In the genomic region with DNA sequence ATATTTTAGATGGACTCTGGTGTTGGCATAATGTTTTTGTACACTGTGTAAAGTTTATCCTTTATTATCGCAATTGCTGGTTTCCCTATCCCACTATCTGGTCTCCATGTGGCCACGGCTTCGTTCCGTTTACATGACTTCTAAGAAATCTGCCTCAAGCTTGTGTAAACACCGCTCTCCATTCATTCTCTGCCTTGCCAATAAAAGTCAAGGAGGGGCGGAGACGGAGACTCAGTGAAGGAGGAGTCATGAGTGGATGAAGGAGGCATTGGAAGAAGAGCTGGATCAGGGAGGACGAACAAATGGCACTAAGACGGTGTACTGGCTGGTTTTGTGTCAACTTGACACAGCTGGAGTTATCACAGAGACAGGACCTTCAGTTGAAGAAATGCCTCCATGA, we compare ENCODE assay signal across 26 mouse cellular contexts. TPM values are rescaled to one million over a fixed set of nuclear protein-coding genes. Genes with fewer than 3 reads are reported as not detected.
A peak's percentile ranks its signal among the peaks of the same experiment; 100 is the strongest.
DNase-seq lines count a peak whose midpoint lies in the region; ATAC-seq and TF ChIP-seq lines count a peak whose summit lies in the region.
"Had no signal": no experiment of that assay in that cellular context is flagged by ENCODE, and none has a peak within 500 bp of the region (broad histone marks: within the 10 kb centered on the region; RNA-seq: fewer than 3 reads in every experiment).

No protein-coding gene starts in this region.

- H3K27ac ChIP-seq in intestine, embryonic 15.5 days: no peak overlapping the region
- no peak overlapping the region for H3K27ac ChIP-seq in lung, postnatal 0 days (ENCODE audit: low read length)
- H3K27ac ChIP-seq in stomach, embryonic 14.5 days (ENCODE audit: low read length): no peak overlapping the region
- H3K27ac ChIP-seq in layer of hippocampus, adult 2 months: no peak overlapping the region
- H3K27ac ChIP-seq in forebrain, embryonic 14.5 days (ENCODE audit: low read depth, low read length): no peak overlapping the region
- H3K27ac ChIP-seq: embryonic facial prominence, embryonic 13.5 days; forebrain, embryonic 12.5 days; heart, embryonic 13.5 days; left cerebral cortex, adult 2 months; liver, embryonic 13.5 days had no signal

- H3K4me2 ChIP-seq in intestine, embryonic 15.5 days (replicated peaks): no peak overlapping the region
- H3K4me2 ChIP-seq in lung, postnatal 0 days (replicated peaks; ENCODE audit: low read depth, low read length): no peak overlapping the region
- no peak overlapping the region for H3K4me2 ChIP-seq in stomach, embryonic 14.5 days (replicated peaks; ENCODE audit: low read depth, low read length)
- no peak overlapping the region for H3K4me2 ChIP-seq in forebrain, embryonic 14.5 days (ENCODE audit: low read length)
- H3K4me2 ChIP-seq: embryonic facial prominence, embryonic 13.5 days; forebrain, embryonic 12.5 days; heart, embryonic 13.5 days; liver, embryonic 13.5 days; midbrain, embryonic 11.5 days had no signal

- no peaks in the 10 kb centered on the region; the same call in 1 of the 2 replicates for H3K36me3 ChIP-seq in intestine, embryonic 15.5 days
- H3K36me3 ChIP-seq in lung, postnatal 0 days (ENCODE audit: insufficient read depth, low read length): peaks cover 3% of the 10 kb centered on the region; the same call in 1 of the 2 replicates
- H3K36me3 ChIP-seq in stomach, embryonic 14.5 days (ENCODE audit: control insufficient read depth, insufficient read depth, low read length): peaks cover 14% of the 10 kb centered on the region
- H3K36me3 ChIP-seq in forebrain, embryonic 14.5 days (ENCODE audit: control insufficient read depth, insufficient read depth, low read length): peaks cover 46% of the 10 kb centered on the region

- TF ChIP-seq EP300 in lung, postnatal 0 days (IDR thresholded peaks at IDR 0.05): no peak

- ATAC-seq in intestine, embryonic 15.5 days: peak; percentile 82
- peak; percentile 61 for ATAC-seq in lung, postnatal 0 days
- peak; percentile 75 for ATAC-seq in stomach, embryonic 14.5 days (ENCODE audit: insufficient number of reproducible peaks, insufficient read depth, low FRiP score, low read depth)
- ATAC-seq in forebrain, embryonic 14.5 days: no peak
- ATAC-seq: activated CD4-positive, CD25-positive, alpha-beta regulatory T cell, adult 4 months had no signal

- H3K4me3 ChIP-seq in intestine, embryonic 15.5 days (replicated peaks): no peak overlapping the region
- H3K4me3 ChIP-seq in lung, postnatal 0 days (ENCODE audit: low read depth, low read length): no peak overlapping the region
- H3K4me3 ChIP-seq in stomach, embryonic 14.5 days (ENCODE audit: low read depth, low read length): no peak overlapping the region
- no peak overlapping the region for H3K4me3 ChIP-seq in layer of hippocampus, adult 2 months
- no peak overlapping the region for H3K4me3 ChIP-seq in forebrain, embryonic 14.5 days (ENCODE audit: low read depth, low read length)
- H3K4me3 ChIP-seq: embryonic facial prominence, embryonic 13.5 days; erythroblast, embryonic 14.5 days; forebrain, embryonic 12.5 days; heart, embryonic 13.5 days; left cerebral cortex, adult 2 months; liver, embryonic 13.5 days had no signal

- no peak overlapping the region for H3K9ac ChIP-seq in intestine, embryonic 15.5 days
- no peak overlapping the region for H3K9ac ChIP-seq in lung, postnatal 0 days (replicated peaks; ENCODE audit: low read depth)
- H3K9ac ChIP-seq in stomach, embryonic 14.5 days (replicated peaks; ENCODE audit: low read depth, low read length): no peak overlapping the region
- no peak overlapping the region for H3K9ac ChIP-seq in forebrain, embryonic 14.5 days (ENCODE audit: low read length)
- H3K9ac ChIP-seq: embryonic facial prominence, embryonic 13.5 days; forebrain, embryonic 12.5 days; heart, embryonic 13.5 days; liver, embryonic 13.5 days had no signal

- H3K9me3 ChIP-seq in intestine, embryonic 15.5 days: no peaks in the 10 kb centered on the region
- no peaks in the 10 kb centered on the region for H3K9me3 ChIP-seq in lung, postnatal 0 days (ENCODE audit: low read length)
- H3K9me3 ChIP-seq in stomach, embryonic 14.5 days (ENCODE audit: control insufficient read depth, low read depth, low read length): no peaks in the 10 kb centered on the region
- H3K9me3 ChIP-seq in forebrain, embryonic 14.5 days (replicated peaks; ENCODE audit: control insufficient read depth, low read length): no peaks in the 10 kb centered on the region
- H3K9me3 ChIP-seq: embryonic facial prominence, embryonic 13.5 days; forebrain, embryonic 12.5 days; heart, embryonic 13.5 days; liver, embryonic 13.5 days had no signal

- no peaks in the 10 kb centered on the region for H3K4me1 ChIP-seq in intestine, embryonic 15.5 days (replicated peaks)
- H3K4me1 ChIP-seq in lung, postnatal 0 days (ENCODE audit: insufficient read depth, low read depth, low read length): no peaks in the 10 kb centered on the region
- no peaks in the 10 kb centered on the region for H3K4me1 ChIP-seq in stomach, embryonic 14.5 days (ENCODE audit: control insufficient read depth, insufficient read depth, low read length)
- no peaks in the 10 kb centered on the region for H3K4me1 ChIP-seq in forebrain, embryonic 14.5 days (ENCODE audit: control insufficient read depth, insufficient read depth, low read length)
- H3K4me1 ChIP-seq: forebrain, embryonic 12.5 days; heart, embryonic 13.5 days; liver, embryonic 13.5 days had no signal

- TF ChIP-seq CTCF in lung, postnatal 0 days (IDR thresholded peaks at IDR 0.05): no peak
- TF ChIP-seq CTCF in layer of hippocampus, adult 2 months (conservative IDR thresholded peaks at IDR 0.05): no peak

- peak; percentile 38 for DNase-seq in large intestine, adult 2 months (ENCODE audit: low read depth, low spot score)
- peak; percentile 61 for DNase-seq in lung, postnatal 0 days (ENCODE audit: low spot score)
- DNase-seq in layer of hippocampus, adult 2 months (ENCODE audit: low spot score in 2 of 2): no peak
- DNase-seq in forebrain, embryonic 14.5 days (ENCODE audit: low spot score): no peak
- no peak for DNase-seq in gastrocnemius, adult 8-10 months (ENCODE audit: low spot score in 2 of 2)
- DNase-seq in retina, embryonic 14.5 days (ENCODE audit: low spot score): no peak
- DNase-seq: adrenal gland, postnatal 10 days; cerebellum, adult 2 months; cerebellum, postnatal 25 days; embryo, embryonic 11 days; gastrocnemius, postnatal 10 days; heart, postnatal 14 days; kidney, adult 8-10 months; kidney, postnatal 14 days; liver, embryonic 13.5 days; spleen, adult 18-20 months; thymus, adult 2 months had no signal

- no peaks in the 10 kb centered on the region for H3K27me3 ChIP-seq in intestine, embryonic 15.5 days (replicated peaks)
- no peaks in the 10 kb centered on the region for H3K27me3 ChIP-seq in lung, postnatal 0 days (replicated peaks; ENCODE audit: insufficient read depth, low read length)
- H3K27me3 ChIP-seq in stomach, embryonic 14.5 days (ENCODE audit: control insufficient read depth, insufficient read depth, low read length): no peaks in the 10 kb centered on the region
- no peaks in the 10 kb centered on the region for H3K27me3 ChIP-seq in forebrain, embryonic 14.5 days (replicated peaks; ENCODE audit: control insufficient read depth, insufficient read depth, low read length)
- H3K27me3 ChIP-seq: embryonic facial prominence, embryonic 13.5 days; forebrain, embryonic 12.5 days; heart, embryonic 13.5 days; liver, embryonic 13.5 days had no signal

- 32% methylated on average over 9 of the region's 9 CpGs for WGBS in intestine, embryonic 15.5 days
- WGBS in large intestine, adult 2 months: 17% methylated on average over 9 of the region's 9 CpGs
- whole genome bisulfite sequencing in lung, postnatal 0 days: 18% methylated on average over 9 of the region's 9 CpGs
- 32% methylated on average over 9 of the region's 9 CpGs for WGBS in stomach, embryonic 14.5 days
- 93% methylated on average over 9 of the region's 9 CpGs for WGBS in forebrain, embryonic 14.5 days

RNA-seq across cellular contexts. Expression of gene Zdhhc17, which starts 37.9 kb away (rescaled TPM):
- polyA plus RNA-seq in intestine, embryonic 15.5 days (2015; fragmentation: Nextera tagmentation; extraction: Ambion mirVana): 16.7 and 19.3 TPM in 2 replicates
- 6.3 and 12.9 TPM in 2 replicates for polyA plus RNA-seq in large intestine, adult 2 months (2012; rRNA removed)
- 16.8 and 18.4 TPM in 2 replicates for polyA plus RNA-seq in lung, postnatal 0 days (2015; fragmentation: Nextera tagmentation; extraction: Ambion mirVana)
- polyA plus RNA-seq in stomach, embryonic 14.5 days (2014; fragmentation: Nextera tagmentation; extraction: Ambion mirVana): 32.4 and 34.2 TPM in 2 replicates
- 100 to 1,000 TPM; 105 to 110 TPM for total RNA-seq in layer of hippocampus, adult 2 months (2021)
- 54.2 and 64.3 TPM in 2 replicates for polyA plus RNA-seq in forebrain, embryonic 14.5 days (2014; fragmentation: Nextera tagmentation; extraction: Ambion mirVana)
- total RNA-seq in gastrocnemius, adult 8-10 months (2022): 10 to 100 TPM; 18.6 to 23.3 (median 21.5) TPM
- polyA plus RNA-seq: erythroblast, embryonic 14.5 days had no signal

RNA-seq across cellular contexts. Expression of gene Csrp2, which starts 52.4 kb away (rescaled TPM):
- 273 and 278 TPM in 2 replicates for polyA plus RNA-seq in intestine, embryonic 15.5 days (2015; fragmentation: Nextera tagmentation; extraction: Ambion mirVana)
- 90.5 and 109 TPM in 2 replicates for polyA plus RNA-seq in large intestine, adult 2 months (2012; rRNA removed)
- polyA plus RNA-seq in lung, postnatal 0 days (2015; fragmentation: Nextera tagmentation; extraction: Ambion mirVana): 124 and 131 TPM in 2 replicates
- 192 and 199 TPM in 2 replicates for polyA plus RNA-seq in stomach, embryonic 14.5 days (2014; fragmentation: Nextera tagmentation; extraction: Ambion mirVana)
- 10 to 100 TPM; 20.2 to 24.6 TPM for total RNA-seq in layer of hippocampus, adult 2 months (2021)
- polyA plus RNA-seq in forebrain, embryonic 14.5 days (2014; fragmentation: Nextera tagmentation; extraction: Ambion mirVana): 181 and 218 TPM in 2 replicates
- 1 to 10 TPM; 2.7 to 6.5 (median 3.3) TPM for total RNA-seq in gastrocnemius, adult 8-10 months (2022)

Comparison
In these comparisons a context has a peak if more than half of its experiments do, and no peak if none do; other contexts are left out.
1. DNase-seq: peak in large intestine, adult 2 months (single experiment) and lung, postnatal 0 days (single experiment); none in layer of hippocampus, adult 2 months (0 of 2), forebrain, embryonic 14.5 days (single experiment), gastrocnemius, adult 8-10 months (0 of 2) and retina, embryonic 14.5 days (single experiment).